Mouse (Mus musculus) lung, postnatal 0 days (tissue): ENCODE measurements around the gene Pnpla7.

Experiments used
- CTCF ChIP-seq: IDR thresholded peaks from 2 replicates; pipeline ENCODE4 v1.5.1; 2016; ENCODE audit warnings: antibody characterized with exemption, mild to moderate bottlenecking
- EP300 ChIP-seq: IDR thresholded peaks from 2 replicates; pipeline ENCODE4 v1.6.1; 2016; ENCODE audit warnings: antibody characterized with exemption, mild to moderate bottlenecking, control low read depth

DNA sequence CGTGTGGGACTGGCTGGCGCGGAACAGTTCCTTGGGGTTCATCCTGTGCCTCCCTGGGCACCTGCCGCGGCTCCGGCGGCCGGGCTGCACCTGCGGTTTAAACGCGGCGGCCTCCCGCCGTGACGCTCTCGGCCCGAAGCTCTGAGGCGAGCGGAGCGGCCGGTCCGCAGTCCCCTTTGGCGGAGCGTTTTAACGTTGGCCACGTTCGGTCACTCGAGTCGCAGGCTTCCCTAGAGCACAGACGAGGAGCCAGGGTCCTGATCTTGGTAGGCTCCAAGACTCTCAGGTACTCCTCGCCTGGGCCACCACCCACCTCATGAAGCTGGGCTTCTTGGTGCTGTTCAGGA is 25.7 kb upstream of the Pnpla7 start:
- TF ChIP-seq EP300 (no peak), CTCF (no peak)
